ENCODE assay signal across 8 mouse cellular contexts in genomic region chr14:120276343-120277080, GRCm38 (mm10). TPM values are rescaled to one million over a fixed set of nuclear protein-coding genes. Genes with fewer than 3 reads are reported as not detected.
DNase-seq lines count a peak whose midpoint lies in the region; ATAC-seq and TF ChIP-seq lines count a peak whose summit lies in the region.

No protein-coding gene starts in this region.

- H3K36me3 ChIP-seq in kidney, embryonic 14.5 days (ENCODE audit: control insufficient read depth, insufficient read depth, low read length) = no peaks in the 10 kb centered on the region
- no peaks in the 10 kb centered on the region for H3K36me3 ChIP-seq in heart, postnatal 0 days (replicated peaks; ENCODE audit: control insufficient read depth, insufficient read depth, low read length)
- no peaks in the 10 kb centered on the region for H3K36me3 ChIP-seq in lung, postnatal 0 days (ENCODE audit: insufficient read depth, low read length)

- ATAC-seq in kidney, embryonic 14.5 days (ENCODE audit: low FRiP score, low TSS enrichment) = no peak
- ATAC-seq in heart, postnatal 0 days (ENCODE audit: insufficient read depth, low read depth) = no peak
- ATAC-seq in lung, postnatal 0 days = no peak
- no peak for ATAC-seq in monocyte, adult 5-6 weeks (replicated peaks; ENCODE audit: insufficient number of reproducible peaks, low FRiP score, low TSS enrichment, poor library complexity, severe bottlenecking)

- H3K4me3 ChIP-seq in kidney, embryonic 14.5 days (ENCODE audit: low read length) = peak overlapping the region; percentile 62
- peak overlapping the region; percentile 78 for H3K4me3 ChIP-seq in heart, postnatal 0 days (ENCODE audit: low read depth, low read length)
- H3K4me3 ChIP-seq in lung, postnatal 0 days (ENCODE audit: low read depth, low read length) = peak overlapping the region; percentile 77

- peak overlapping the region; percentile 89 for H3K4me2 ChIP-seq in kidney, embryonic 14.5 days (replicated peaks; ENCODE audit: low read depth, low read length)
- H3K4me2 ChIP-seq in heart, postnatal 0 days (ENCODE audit: low read depth, low read length) = peak overlapping the region; percentile 95
- H3K4me2 ChIP-seq in lung, postnatal 0 days (replicated peaks; ENCODE audit: low read depth, low read length) = peak overlapping the region; percentile 74

- no peaks in the 10 kb centered on the region for H3K9me3 ChIP-seq in kidney, embryonic 14.5 days (ENCODE audit: control insufficient read depth, low read length)
- H3K9me3 ChIP-seq in heart, postnatal 0 days (replicated peaks; ENCODE audit: control insufficient read depth, low read length) = no peaks in the 10 kb centered on the region
- no peaks in the 10 kb centered on the region for H3K9me3 ChIP-seq in lung, postnatal 0 days (ENCODE audit: low read length)

- H3K27me3 ChIP-seq in kidney, embryonic 14.5 days (ENCODE audit: control insufficient read depth, insufficient read depth, low read length) = no peaks in the 10 kb centered on the region
- no peaks in the 10 kb centered on the region for H3K27me3 ChIP-seq in heart, postnatal 0 days (ENCODE audit: control insufficient read depth, insufficient read depth, low read length)
- no peaks in the 10 kb centered on the region for H3K27me3 ChIP-seq in lung, postnatal 0 days (replicated peaks; ENCODE audit: insufficient read depth, low read length)

- H3K9ac ChIP-seq in kidney, embryonic 14.5 days (ENCODE audit: low read depth, low read length) = peak overlapping the region; percentile 57
- peak overlapping the region; percentile 79 for H3K9ac ChIP-seq in heart, postnatal 0 days (replicated peaks; ENCODE audit: low read depth, low read length)
- H3K9ac ChIP-seq in lung, postnatal 0 days (replicated peaks; ENCODE audit: low read depth) = peak overlapping the region; percentile 51

- no peak for DNase-seq in kidney, adult 8-10 months
- DNase-seq in NIH3T3 (ENCODE audit: low read depth) = peak; percentile 27
- DNase-seq in heart, postnatal 0 days (ENCODE audit: low spot score) = no peak
- DNase-seq in lung, postnatal 0 days (ENCODE audit: low spot score) = peak; percentile 78
- no peak for DNase-seq in right cerebral cortex, adult 18-20 months
- no peak for DNase-seq in urinary bladder, adult 18-20 months (ENCODE audit: low spot score in 2 of 2)

- peak overlapping the region; percentile 69 for H3K27ac ChIP-seq in kidney, embryonic 14.5 days (ENCODE audit: low read depth, low read length)
- H3K27ac ChIP-seq in heart, postnatal 0 days (ENCODE audit: low read depth) = peak overlapping the region; percentile 94
- peak overlapping the region; percentile 91 for H3K27ac ChIP-seq in lung, postnatal 0 days (ENCODE audit: low read length)

- H3K4me1 ChIP-seq in kidney, embryonic 14.5 days (ENCODE audit: control insufficient read depth, insufficient read depth, low read length) = peaks cover 42% of the 10 kb centered on the region
- peaks cover 40% of the 10 kb centered on the region for H3K4me1 ChIP-seq in heart, postnatal 0 days (ENCODE audit: control insufficient read depth, insufficient read depth)
- peaks cover 46% of the 10 kb centered on the region for H3K4me1 ChIP-seq in lung, postnatal 0 days (ENCODE audit: insufficient read depth, low read depth, low read length)

- no peak for TF ChIP-seq EP300 in heart, postnatal 0 days (IDR thresholded peaks at IDR 0.05; ENCODE audit: low read depth)
- peak; percentile 21; the same call in 1 of the 2 replicates for TF ChIP-seq EP300 in lung, postnatal 0 days (IDR thresholded peaks at IDR 0.05)

- 8% methylated on average over 10 of the region's 10 CpGs for WGBS in kidney, embryonic 14.5 days
- 1% methylated on average over 10 of the region's 10 CpGs for WGBS in heart, postnatal 0 days
- under 1% methylated on average over 10 of the region's 10 CpGs for WGBS in lung, postnatal 0 days

- no peak for TF ChIP-seq CTCF in heart, postnatal 0 days (IDR thresholded peaks at IDR 0.05; ENCODE audit: low read depth)
- no peak for TF ChIP-seq CTCF in lung, postnatal 0 days (IDR thresholded peaks at IDR 0.05)

RNA-seq across cellular contexts. Expression of gene Mbnl2, which starts 1.0 kb away (rescaled TPM):
- polyA plus RNA-seq in kidney, embryonic 14.5 days (2014; fragmentation: Nextera tagmentation; extraction: Ambion mirVana) = 61.3 and 84.9 TPM in 2 replicates
- total RNA-seq in heart, postnatal 0 days (2014; rRNA removed; ENCODE audit: low replicate concordance) = 288 and 337 TPM in 2 replicates
- polyA plus RNA-seq in heart, postnatal 0 days (2015; fragmentation: Nextera tagmentation; extraction: Ambion mirVana) = 136 and 137 TPM in 2 replicates
- polyA plus RNA-seq in lung, postnatal 0 days (2015; fragmentation: Nextera tagmentation; extraction: Ambion mirVana) = 171 and 176 TPM in 2 replicates
- total RNA-seq in monocyte, adult 5-6 weeks (2017) = 77.3 to 125 TPM (median 112 TPM) in 3 replicates

Comparison
In these comparisons a context has a peak if more than half of its experiments do, and no peak if none do; other contexts are left out.
1. DNase-seq: peak in NIH3T3 (single experiment) and lung, postnatal 0 days (single experiment); none in kidney, adult 8-10 months (0 of 2), heart, postnatal 0 days (single experiment), right cerebral cortex, adult 18-20 months (single experiment) and urinary bladder, adult 18-20 months (0 of 2).
2. Peak in every context shown above with its lines, with median percentiles within 50 percentile points of each other: H3K27ac ChIP-seq, H3K4me2 ChIP-seq, H3K4me3 ChIP-seq and H3K9ac ChIP-seq.